18 mouse cellular contexts compared by ENCODE assay signal in the genomic region with DNA sequence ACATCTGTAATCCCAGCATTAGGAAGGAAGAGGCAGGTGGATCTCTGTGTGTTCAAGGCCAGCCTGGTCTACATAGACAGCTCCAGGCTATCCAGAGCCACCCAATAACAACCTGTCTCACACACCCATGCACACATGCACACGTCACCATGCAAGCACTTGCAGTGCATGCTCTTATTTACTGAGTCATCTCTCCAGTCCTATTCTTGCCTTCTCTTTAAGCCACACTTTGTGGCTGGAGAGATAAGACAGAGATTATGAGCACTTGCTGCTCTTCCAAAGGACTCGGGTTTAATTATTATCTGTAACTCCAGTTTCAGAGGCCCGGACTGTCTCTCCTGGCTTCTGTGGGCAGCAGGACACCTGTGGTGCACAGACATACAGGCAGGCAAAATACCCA. TPM values are rescaled to one million over a fixed set of nuclear protein-coding genes. Genes with fewer than 3 reads are reported as not detected.
A peak's percentile ranks its signal among the peaks of the same experiment; 100 is the strongest.
DNase-seq lines count a peak whose midpoint lies in the region; ATAC-seq lines count a peak whose summit lies in the region.
"Had no signal": no experiment of that assay in that cellular context is flagged by ENCODE, and none has a peak within 500 bp of the region (broad histone marks: within the 10 kb centered on the region; RNA-seq: fewer than 3 reads in every experiment).

No protein-coding gene starts in this region.

- no peak overlapping the region for H3K9ac ChIP-seq in heart, embryonic 13.5 days
- peak overlapping the region; percentile 3; the same call in 1 of the 2 replicates for H3K9ac ChIP-seq in liver, embryonic 12.5 days
- no peak overlapping the region for H3K9ac ChIP-seq in stomach, embryonic 15.5 days
- H3K9ac ChIP-seq: hindbrain, embryonic 14.5 days; midbrain, embryonic 12.5 days had no signal

- no peak overlapping the region for H3K4me3 ChIP-seq in heart, embryonic 13.5 days
- no peak overlapping the region for H3K4me3 ChIP-seq in liver, embryonic 12.5 days
- H3K4me3 ChIP-seq in stomach, embryonic 15.5 days (replicated peaks): no peak overlapping the region
- H3K4me3 ChIP-seq: embryonic facial prominence, embryonic 10.5 days; midbrain, embryonic 12.5 days; myocyte had no signal

- H3K27me3 ChIP-seq in heart, embryonic 13.5 days (replicated peaks): no peaks in the 10 kb centered on the region
- no peaks in the 10 kb centered on the region for H3K27me3 ChIP-seq in liver, embryonic 12.5 days (replicated peaks)
- no peaks in the 10 kb centered on the region for H3K27me3 ChIP-seq in stomach, embryonic 15.5 days (replicated peaks)
- H3K27me3 ChIP-seq: midbrain, embryonic 12.5 days had no signal

- H3K9me3 ChIP-seq in heart, embryonic 13.5 days: no peaks in the 10 kb centered on the region; the same call in 1 of the 2 replicates
- H3K9me3 ChIP-seq in liver, embryonic 12.5 days (replicated peaks): no peaks in the 10 kb centered on the region
- H3K9me3 ChIP-seq in stomach, embryonic 15.5 days: no peaks in the 10 kb centered on the region
- H3K9me3 ChIP-seq: midbrain, embryonic 12.5 days had no signal

- H3K36me3 ChIP-seq in heart, embryonic 13.5 days: no peaks in the 10 kb centered on the region
- no peaks in the 10 kb centered on the region for H3K36me3 ChIP-seq in liver, embryonic 12.5 days
- no peaks in the 10 kb centered on the region for H3K36me3 ChIP-seq in stomach, embryonic 15.5 days
- H3K36me3 ChIP-seq: embryonic facial prominence, embryonic 10.5 days had no signal

- 35% methylated on average over 3 of the region's 3 CpGs for WGBS in heart, embryonic 13.5 days
- WGBS in liver, embryonic 12.5 days (ENCODE audit: insufficient replicate concordance): 13% methylated on average over 3 of the region's 3 CpGs
- WGBS in stomach, embryonic 15.5 days: 71% methylated on average over 3 of the region's 3 CpGs

- H3K4me1 ChIP-seq in heart, embryonic 13.5 days: peaks cover 19% of the 10 kb centered on the region
- peaks cover 44% of the 10 kb centered on the region for H3K4me1 ChIP-seq in liver, embryonic 12.5 days
- peaks cover 14% of the 10 kb centered on the region; the same call in 1 of the 2 replicates for H3K4me1 ChIP-seq in stomach, embryonic 15.5 days
- H3K4me1 ChIP-seq: midbrain, embryonic 12.5 days had no signal

- peak; percentile 63 for ATAC-seq in heart, embryonic 13.5 days (ENCODE audit: extremely low read depth, insufficient number of reproducible peaks, low FRiP score, low TSS enrichment)
- ATAC-seq in erythroblast, adult 5-6 weeks (replicated peaks; ENCODE audit: low FRiP score, poor library complexity, severe bottlenecking): peak; percentile 80
- ATAC-seq in liver, embryonic 12.5 days: peak; percentile 93
- ATAC-seq in stomach, embryonic 15.5 days (ENCODE audit: insufficient read depth, low FRiP score, low read depth): peak; percentile 73

- no peak overlapping the region for H3K27ac ChIP-seq in heart, embryonic 13.5 days (replicated peaks)
- peak overlapping the region; percentile 84 for H3K27ac ChIP-seq in liver, embryonic 12.5 days
- H3K27ac ChIP-seq in stomach, embryonic 15.5 days: no peak overlapping the region; the same call in 1 of the 2 replicates
- H3K27ac ChIP-seq: embryonic facial prominence, embryonic 10.5 days; hindbrain, embryonic 14.5 days; midbrain, embryonic 12.5 days had no signal

- no peak overlapping the region for H3K4me2 ChIP-seq in heart, embryonic 13.5 days
- H3K4me2 ChIP-seq in liver, embryonic 12.5 days: peak overlapping the region; percentile 37
- H3K4me2 ChIP-seq in stomach, embryonic 15.5 days: no peak overlapping the region
- H3K4me2 ChIP-seq: hindbrain, embryonic 14.5 days; midbrain, embryonic 12.5 days had no signal

- DNase-seq in heart, adult 8-10 months (ENCODE audit: low spot score): no peak
- no peak for DNase-seq in kidney, postnatal 14 days
- no peak for DNase-seq in T-cell, adult 2 months (ENCODE audit: low spot score)
- DNase-seq in adrenal gland, adult 18-20 months (ENCODE audit: low spot score in 2 of 2): no peak
- DNase-seq: adrenal gland, postnatal 10 days; cerebellum, postnatal 25 days; gastrocnemius, postnatal 25 days; kidney, adult 2 months; kidney, postnatal 4 days; layer of hippocampus, postnatal 36 days had no signal

RNA-seq across cellular contexts. Expression of a gene that starts 12.1 kb away (rescaled TPM):
- polyA plus RNA-seq in heart, embryonic 13.5 days (2015; fragmentation: Nextera tagmentation; extraction: Ambion mirVana): 24.2 and 24.8 TPM in 2 replicates
- total RNA-seq in heart, adult 8-10 months (2022): 10 to 100 TPM; 20.8 to 24.3 (median 21.7) TPM
- 37.1 and 44.3 TPM in 2 replicates for total RNA-seq in erythroblast, adult 5-6 weeks (2015; ENCODE audit: low replicate concordance)
- 72.2 and 83.8 TPM in 2 replicates for total RNA-seq in erythroblast, adult 5-6 weeks (2017; ENCODE audit: low replicate concordance)
- polyA plus RNA-seq in liver, embryonic 12.5 days (2016; fragmentation: Nextera tagmentation; extraction: Ambion mirVana): 60.8 and 63.8 TPM in 2 replicates
- 39.3 and 47.8 TPM in 2 replicates for polyA plus RNA-seq in stomach, embryonic 15.5 days (2015; fragmentation: Nextera tagmentation; extraction: Ambion mirVana)
- total RNA-seq in adrenal gland, adult 18-20 months (2021): 100 to 1,000 TPM in 1 of 2 experiments, 10 to 100 TPM in 1; 95.7 to 103 TPM

RNA-seq across cellular contexts. Expression of a gene that starts 45.2 kb away (rescaled TPM):
- 10.6 and 10.7 TPM in 2 replicates for polyA plus RNA-seq in heart, embryonic 13.5 days (2015; fragmentation: Nextera tagmentation; extraction: Ambion mirVana)
- total RNA-seq in heart, adult 8-10 months (2022): 10 to 100 TPM; 55.8 to 74.3 (median 66.5) TPM
- total RNA-seq in erythroblast, adult 5-6 weeks (2015; ENCODE audit: low replicate concordance): 0.63 TPM in 1 of 2 replicates, not detected in the other
- 0.68 and 0.98 TPM in 2 replicates for total RNA-seq in erythroblast, adult 5-6 weeks (2017; ENCODE audit: low replicate concordance)
- polyA plus RNA-seq in liver, embryonic 12.5 days (2016; fragmentation: Nextera tagmentation; extraction: Ambion mirVana): 2.1 and 2.2 TPM in 2 replicates
- 16.5 and 17.4 TPM in 2 replicates for polyA plus RNA-seq in stomach, embryonic 15.5 days (2015; fragmentation: Nextera tagmentation; extraction: Ambion mirVana)
- total RNA-seq in adrenal gland, adult 18-20 months (2021): 10 to 100 TPM in 1 of 2 experiments, 1 to 10 TPM in 1; 9.0 to 17.9 TPM

Comparison
In these comparisons a context has a peak if more than half of its experiments do, and no peak if none do; other contexts are left out.
1. RNA of a gene that starts 45.2 kb away (total RNA-seq): 55.8 to 74.3 TPM in heart, adult 8-10 months and 9.0 to 17.9 TPM in adrenal gland, adult 18-20 months; 0.63 to 0.98 TPM in erythroblast, adult 5-6 weeks; every median in the first group is over 4 times any median in the second.
2. Peak in every context shown above with its lines, with median percentiles within 50 percentile points of each other: ATAC-seq.